Mouse (Mus musculus) brain, adult 2 months (tissue): ENCODE measurements at regions not wholly inside any gene's neighbourhood (a gene's known extent, or its start where the extent isn't known, plus 50 kb on each side); places are given as distances from the start of the nearest gene placed in this dataset.

Experiments used
- DNase-seq: peaks from one replicate; pipeline ENCODE4 v3.0.0; 2011; ENCODE audit warnings: low read depth, low spot score

DNA sequence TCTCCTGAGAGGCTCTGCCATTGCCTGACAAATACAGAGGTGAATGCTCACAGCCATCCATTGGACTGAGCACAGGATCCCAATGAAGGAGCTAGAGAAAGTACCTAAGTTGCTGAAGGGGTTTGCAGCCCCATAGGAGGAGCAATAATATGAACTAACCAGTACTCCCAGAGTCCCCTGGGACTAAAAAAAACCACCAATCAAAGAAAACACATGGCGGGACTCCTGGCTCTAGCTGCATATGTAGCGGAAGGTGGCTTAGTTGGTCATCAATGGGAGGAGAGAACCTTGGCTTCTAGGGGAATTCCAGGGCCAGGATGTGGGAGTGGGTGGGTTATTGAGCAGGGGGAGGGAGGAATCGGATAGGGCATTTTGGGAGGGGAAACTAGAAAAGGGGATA is 207.8 kb downstream of the Otol1 start:
- DNase-seq = no peak

GRCm38 (mm10) chr3:70216096-70216495 is 208.7 kb downstream of the Otol1 start:
- DNase-seq = no peak

DNA sequence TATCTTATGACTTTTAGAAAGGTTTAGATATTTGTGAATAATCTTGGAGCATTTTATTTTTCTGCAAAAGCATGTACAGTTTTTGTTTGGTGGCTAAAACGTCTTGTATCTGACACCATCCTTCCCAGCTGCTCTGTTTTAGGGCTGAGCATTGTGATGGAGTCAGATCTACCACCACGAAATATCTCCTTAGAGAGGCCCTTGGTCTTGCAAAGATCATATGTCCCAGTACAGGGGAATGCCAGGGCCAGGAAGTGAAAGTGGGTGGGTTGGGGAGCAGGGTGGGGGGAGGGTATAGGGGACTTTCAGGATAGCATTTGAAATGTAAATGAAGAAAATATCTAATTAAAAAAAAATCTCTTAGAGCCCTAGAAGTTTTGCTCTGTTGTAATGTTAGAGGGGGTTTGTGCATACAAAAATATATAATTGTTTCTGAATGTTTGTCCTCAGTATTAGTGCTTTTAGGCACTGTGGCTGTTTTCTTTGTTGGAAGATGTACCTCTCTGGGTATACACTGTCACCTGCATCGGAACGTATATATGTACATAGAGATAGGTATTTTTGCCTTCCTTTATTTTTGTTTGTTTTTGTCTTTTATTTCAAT is 211.4 kb downstream of the Otol1 start:
- no peak for DNase-seq

- peak; percentile 71 for DNase-seq
Measured at GRCm38 (mm10) chr3:70223443-70224065, 216.1 kb downstream of the Otol1 start.

GRCm38 (mm10) chr3:70224846-70225245 is 217.4 kb downstream of the Otol1 start:
- peak; percentile 74 for DNase-seq

GRCm38 (mm10) chr3:70227165-70227564 is 219.8 kb downstream of the Otol1 start:
- no peak for DNase-seq

GRCm38 (mm10) chr3:70248655-70249054 is 241.2 kb downstream of the Otol1 start:
- DNase-seq = no peak

GRCm38 (mm10) chr3:70249922-70250321 is 242.5 kb downstream of the Otol1 start:
- no peak for DNase-seq

- peak; percentile 19 for DNase-seq
Measured at GRCm38 (mm10) chr3:70250733-70251132, 243.3 kb downstream of the Otol1 start.

DNA sequence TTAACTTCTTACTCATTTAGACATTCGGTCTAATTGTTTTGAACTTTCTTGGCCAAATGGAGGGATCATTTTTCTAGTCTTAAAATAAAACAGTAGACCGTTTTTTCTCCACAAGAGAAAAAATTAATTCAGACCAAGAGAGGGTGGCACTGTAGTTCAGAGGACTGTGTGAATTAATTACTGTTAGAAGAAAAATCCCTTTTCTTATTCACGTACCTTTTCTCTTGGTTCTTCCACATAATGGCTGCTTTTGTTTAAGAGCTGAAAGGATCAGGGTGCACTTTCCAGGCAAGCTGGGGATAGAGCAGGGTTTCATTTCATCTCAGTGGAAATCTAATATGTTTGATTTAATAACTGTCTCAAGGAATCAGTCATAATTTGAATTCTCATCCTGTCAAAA is 255.9 kb downstream of the Otol1 start:
- no peak for DNase-seq

DNA sequence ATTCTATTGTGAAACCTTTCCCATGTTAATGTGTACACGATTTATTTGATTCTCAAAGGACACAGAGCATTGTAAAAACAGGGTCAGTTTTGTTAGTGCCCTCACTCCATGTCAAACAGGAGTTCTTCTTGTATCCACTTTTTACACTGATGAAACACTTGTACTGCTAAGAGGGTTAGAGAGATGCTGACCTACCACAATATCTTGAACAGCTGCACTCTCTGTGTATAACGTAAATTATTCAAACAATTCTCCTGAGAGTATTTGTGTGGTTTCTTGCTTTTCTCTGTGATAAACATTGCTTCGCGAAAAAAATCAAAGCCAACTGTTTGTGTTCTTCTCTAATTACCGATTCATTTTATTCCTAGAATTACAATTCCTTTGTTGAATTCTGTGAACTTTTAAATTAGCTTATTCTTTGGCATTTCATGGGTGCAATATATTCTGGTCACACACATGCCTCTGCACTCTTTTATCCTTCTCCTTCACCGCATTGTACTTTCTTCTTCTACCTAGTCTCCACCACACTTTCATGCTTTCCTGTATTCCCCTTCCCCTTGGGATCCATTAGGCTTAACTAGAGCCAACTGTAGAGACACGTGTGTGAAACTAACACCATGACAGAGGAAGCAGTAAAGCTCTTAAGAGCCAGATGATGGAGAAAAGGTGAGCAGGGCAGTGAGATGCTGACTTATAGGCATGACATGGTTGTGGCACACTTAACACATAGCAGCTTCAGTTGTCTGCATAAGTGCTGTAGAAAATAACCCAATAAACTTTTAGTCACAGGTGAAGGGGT is 281.4 kb downstream of the Otol1 start:
- DNase-seq = no peak

GRCm38 (mm10) chr3:70307556-70307955 is 300.1 kb downstream of the Otol1 start:
- peak; percentile 84 for DNase-seq

DNA sequence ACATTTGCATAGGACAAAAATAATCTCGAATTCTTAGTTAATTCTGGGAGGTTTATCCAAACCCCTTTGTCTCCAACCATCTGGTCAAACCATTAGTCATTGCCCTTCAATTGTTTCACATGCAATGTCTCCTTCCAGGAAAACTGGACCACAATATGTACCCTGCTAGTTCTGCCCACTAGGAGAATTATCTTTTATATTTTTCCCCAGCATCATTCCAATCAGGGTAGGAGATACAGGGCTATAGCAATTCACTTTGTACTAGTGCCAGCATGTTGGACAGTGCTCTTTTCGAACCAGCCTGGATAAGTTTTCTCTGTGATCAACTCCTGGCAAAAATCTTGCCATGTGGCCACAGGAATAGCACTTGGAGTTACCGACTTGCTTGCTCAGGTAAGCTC is 300.6 kb downstream of the Otol1 start:
- peak; percentile 86 for DNase-seq

- DNase-seq = peak; percentile 61
Measured at GRCm38 (mm10) chr3:70309304-70309703, 301.9 kb downstream of the Otol1 start.

DNA sequence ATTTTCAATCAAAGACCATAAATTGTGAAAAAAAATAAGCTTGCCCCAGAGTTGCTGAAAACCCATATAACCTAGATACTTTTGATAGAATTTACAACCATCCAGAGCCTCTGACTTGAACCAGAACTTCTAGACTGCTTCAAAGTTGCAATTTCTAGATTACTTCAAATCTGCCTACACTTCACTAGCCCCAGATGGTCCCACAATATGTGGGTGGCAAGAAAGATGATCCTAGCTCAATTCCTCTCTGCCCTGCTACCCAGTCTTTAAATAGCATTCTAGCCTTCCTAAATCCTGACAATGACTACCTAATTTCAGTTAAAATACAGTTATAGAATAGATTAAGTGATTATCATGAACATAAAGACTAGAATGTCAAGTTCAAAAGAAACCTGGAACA is 303.6 kb downstream of the Otol1 start:
- peak; percentile 78 for DNase-seq

DNA sequence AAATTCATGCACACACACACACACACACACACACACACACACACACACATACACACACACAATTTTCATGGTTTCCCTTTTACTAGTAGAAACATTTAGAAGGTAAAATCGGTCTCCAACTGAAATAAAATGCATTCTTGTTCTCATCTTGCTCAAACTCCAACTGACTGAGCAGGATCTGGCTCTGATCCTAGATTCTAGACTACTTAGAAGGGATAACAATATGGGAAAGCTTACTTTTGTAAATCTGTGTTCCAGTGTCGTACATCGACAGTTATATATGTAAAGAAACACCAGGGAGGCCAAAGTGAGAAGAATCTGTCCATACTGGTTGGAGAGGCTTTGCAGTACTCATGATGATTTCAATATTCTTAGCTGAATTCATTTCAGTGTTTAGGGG is 304.6 kb downstream of the Otol1 start:
- DNase-seq = peak; percentile 67

GRCm38 (mm10) chr3:70313119-70313868 is 305.9 kb downstream of the Otol1 start:
- DNase-seq = peak; percentile 15

DNA sequence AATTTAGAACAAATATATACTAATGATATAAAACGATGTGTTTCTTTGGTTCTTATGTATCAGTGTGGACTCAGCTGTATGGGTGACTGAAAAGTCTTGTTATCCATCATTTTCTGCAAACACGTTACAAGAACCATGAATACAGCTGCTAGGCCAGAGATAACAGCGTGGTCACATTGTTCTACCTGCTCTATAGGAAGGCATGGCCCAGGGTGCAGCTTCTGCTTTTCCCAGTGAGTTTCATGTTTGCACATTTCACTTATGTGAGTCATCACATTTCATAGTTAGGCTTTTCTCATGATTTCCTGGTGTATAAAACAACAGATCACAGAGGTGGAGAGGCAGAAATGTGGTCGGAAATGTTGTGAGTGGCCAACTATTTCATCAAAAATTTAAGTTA is 306.8 kb downstream of the Otol1 start:
- no peak for DNase-seq

GRCm38 (mm10) chr3:70318377-70318776 is 311.0 kb downstream of the Otol1 start:
- DNase-seq = no peak

- DNase-seq = no peak
Measured at GRCm38 (mm10) chr3:70319139-70319538, 311.7 kb downstream of the Otol1 start.

GRCm38 (mm10) chr3:70321161-70321657 is 313.8 kb downstream of the Otol1 start:
- DNase-seq = no peak

- peak; percentile 32 for DNase-seq
Measured at GRCm38 (mm10) chr3:70324692-70325091, 317.3 kb downstream of the Otol1 start.
